Comparison of ENCODE assay signal across 8 mouse cellular contexts in genomic region chr8:111535491-111535890, GRCm38 (mm10). TPM values are rescaled to one million over a fixed set of nuclear protein-coding genes. Genes with fewer than 3 reads are reported as not detected.
A peak's percentile ranks its signal among the peaks of the same experiment; 100 is the strongest.
DNase-seq lines count a peak whose midpoint lies in the region; ATAC-seq and TF ChIP-seq lines count a peak whose summit lies in the region.

No protein-coding gene starts in this region.

- in situ Hi-C loops in CH12.LX (cut with MboI; ENCODE audit: low pct_ligation_motif_present, low pct_unique_long_range_greater_than_20kb, low sequenced_read_pairs) = no loop called here

- peaks cover 5% of the 10 kb centered on the region; the same call in 1 of the 2 replicates for H3K79me2 ChIP-seq in heart, adult 2 months (replicated peaks; ENCODE audit: control insufficient read depth, insufficient read depth, low read length)
- H3K79me2 ChIP-seq in CH12.LX (replicated peaks; ENCODE audit: control insufficient read depth, extremely low read depth, insufficient read depth, poor library complexity, severe bottlenecking) = no peaks in the 10 kb centered on the region

- TF ChIP-seq CTCF in heart, adult 2 months (IDR thresholded peaks at IDR 0.05) = no peak
- TF ChIP-seq CTCF in CH12.LX (conservative IDR thresholded peaks at IDR 0.05 in 1 of 2, IDR thresholded peaks at IDR 0.05 in 1 of 2; ENCODE audit: low read depth in 2 of 2, low read length in 2 of 2) = no peak

- no peaks in the 10 kb centered on the region for H3K9me3 ChIP-seq in CH12.LX (replicated peaks; ENCODE audit: low read length)
- H3K9me3 ChIP-seq in hindbrain, embryonic 12.5 days (replicated peaks) = no peaks in the 10 kb centered on the region
- no peaks in the 10 kb centered on the region for H3K9me3 ChIP-seq in liver, embryonic 16.5 days (replicated peaks; ENCODE audit: control insufficient read depth, low read length)

- H3K4me1 ChIP-seq in heart, adult 2 months (ENCODE audit: control insufficient read depth, insufficient read depth, low read length) = peaks cover 8% of the 10 kb centered on the region
- peaks cover 0 to 36% of the 10 kb centered on the region in 2 experiments; a peak in 2 of 4 replicates for H3K4me1 ChIP-seq in CH12.LX (ENCODE audit: control insufficient read depth in 1 of 2, insufficient read depth in 2 of 2)
- peaks cover 25% of the 10 kb centered on the region for H3K4me1 ChIP-seq in hindbrain, embryonic 12.5 days
- H3K4me1 ChIP-seq in liver, embryonic 16.5 days (ENCODE audit: control insufficient read depth, low read depth, low read length) = peaks cover 14% of the 10 kb centered on the region

- TF ChIP-seq EP300 in heart, adult 2 months (IDR thresholded peaks at IDR 0.05; ENCODE audit: insufficient read depth, low read depth, low read length) = no peak
- no peak for TF ChIP-seq EP300 in CH12.LX (IDR thresholded peaks at IDR 0.05; ENCODE audit: low read length)

- H3K4me3 ChIP-seq in heart, adult 2 months = no peak overlapping the region
- no peak overlapping the region for H3K4me3 ChIP-seq in CH12.LX (replicated peaks in 1 of 3; ENCODE audit: low read depth in 2 of 3, low read length in 2 of 3, poor library complexity in 1 of 3)
- H3K4me3 ChIP-seq in hindbrain, embryonic 12.5 days = peak overlapping the region; percentile 83
- no peak overlapping the region; the same call in 1 of the 2 replicates for H3K4me3 ChIP-seq in liver, embryonic 16.5 days (ENCODE audit: low read depth, low read length)

- no peak for DNase-seq in heart, adult 2 months
- no peak for DNase-seq in heart, postnatal 36 days
- no peak for DNase-seq in CH12.LX (ENCODE audit: extremely low read depth)
- DNase-seq in kidney, postnatal 14 days = no peak
- DNase-seq in spleen, postnatal 36 days (ENCODE audit: low spot score in 2 of 2) = no peak

- 34% methylated on average over 5 of the region's 5 CpGs for WGBS in heart, adult 2 months
- WGBS in hindbrain, embryonic 12.5 days = 55% methylated on average over 5 of the region's 5 CpGs
- WGBS in liver, embryonic 16.5 days (ENCODE audit: insufficient replicate concordance) = 52% methylated on average over 5 of the region's 5 CpGs

- no peaks in the 10 kb centered on the region for H3K27me3 ChIP-seq in heart, adult 2 months (ENCODE audit: control insufficient read depth, insufficient read depth, low read length)
- no peaks in the 10 kb centered on the region for H3K27me3 ChIP-seq in CH12.LX (replicated peaks)
- no peaks in the 10 kb centered on the region for H3K27me3 ChIP-seq in hindbrain, embryonic 12.5 days
- H3K27me3 ChIP-seq in liver, embryonic 16.5 days (ENCODE audit: control insufficient read depth, insufficient read depth, low read depth, low read length) = no peaks in the 10 kb centered on the region

- no peak overlapping the region for H3K9ac ChIP-seq in heart, adult 2 months (ENCODE audit: low read depth, low read length)
- peak overlapping the region; percentile 89; the same call in 1 of the 2 replicates for H3K9ac ChIP-seq in CH12.LX (ENCODE audit: insufficient read depth, low read depth)
- no peak overlapping the region for H3K9ac ChIP-seq in hindbrain, embryonic 12.5 days
- H3K9ac ChIP-seq in liver, embryonic 16.5 days (ENCODE audit: low read depth, low read length) = no peak overlapping the region

- intact Hi-C loops in heart, adult 2 months (cut with DNase I) = loop anchor here (1.0 to 5.0 kb wide), 2 partner anchors 43 to 127 kb away; no protein-coding TSS in a partner anchor
- intact Hi-C loops in heart, postnatal 36 days (cut with DNase I) = loop anchor here (5.0 kb wide), 1 partner anchor 193 kb away; no protein-coding TSS in a partner anchor

- no peak for TF ChIP-seq RAD21 in CH12.LX (IDR thresholded peaks at IDR 0.05; ENCODE audit: low read depth, low read length)

- H3K27ac ChIP-seq in heart, adult 2 months = peak overlapping the region; percentile 5; the same call in 1 of the 2 replicates
- no peak overlapping the region for H3K27ac ChIP-seq in CH12.LX (ENCODE audit: insufficient read depth, low read depth)
- H3K27ac ChIP-seq in hindbrain, embryonic 12.5 days = peak overlapping the region; percentile 96; the same call in 1 of the 2 replicates
- H3K27ac ChIP-seq in liver, embryonic 16.5 days (ENCODE audit: low read length) = no peak overlapping the region

- dilution Hi-C loops in CH12.LX (cut with MboI; ENCODE audit: extremely low pct_ligation_motif_present, extremely low pct_unique_long_range_greater_than_20kb, low sequenced_read_pairs) = no loop called here

- peaks cover 20% of the 10 kb centered on the region for H3K36me3 ChIP-seq in heart, adult 2 months (ENCODE audit: control insufficient read depth, insufficient read depth, low read length)
- no peaks in the 10 kb centered on the region for H3K36me3 ChIP-seq in CH12.LX (replicated peaks in 1 of 2; ENCODE audit: control insufficient read depth in 1 of 2, insufficient read depth in 1 of 2, low read length in 1 of 2)
- H3K36me3 ChIP-seq in hindbrain, embryonic 12.5 days = no peaks in the 10 kb centered on the region
- H3K36me3 ChIP-seq in liver, embryonic 16.5 days (ENCODE audit: control insufficient read depth, insufficient read depth) = no peaks in the 10 kb centered on the region

- no peak for ATAC-seq in hindbrain, embryonic 12.5 days (ENCODE audit: low FRiP score)
- ATAC-seq in liver, embryonic 16.5 days (ENCODE audit: low read depth) = no peak
- no peak for ATAC-seq in megakaryocyte-erythroid progenitor cell, adult 5-6 weeks (replicated peaks; ENCODE audit: low FRiP score, low TSS enrichment, poor library complexity, severe bottlenecking)

- no peak for TF ChIP-seq POLR2A in heart, adult 2 months (IDR thresholded peaks at IDR 0.05; ENCODE audit: insufficient read depth, low read depth, low read length)
- no peak for TF ChIP-seq POLR2A in CH12.LX (IDR thresholded peaks at IDR 0.05; ENCODE audit: low read depth, low read length)

- H3K4me2 ChIP-seq in CH12.LX (ENCODE audit: insufficient read depth, low read depth, poor library complexity, severe bottlenecking) = peak overlapping the region; percentile 76
- H3K4me2 ChIP-seq in hindbrain, embryonic 12.5 days (replicated peaks) = peak overlapping the region; percentile 84
- peak overlapping the region; percentile 99 for H3K4me2 ChIP-seq in liver, embryonic 16.5 days (ENCODE audit: low read depth, low read length)

TF ChIP-seq in CH12.LX, 34 proteins besides CTCF, POLR2A, EP300 and RAD21:
- TF ChIP-seq MXI1 (IDR thresholded peaks at IDR 0.05; ENCODE audit: low read depth, low read length) (no peak), JUND (conservative IDR thresholded peaks at IDR 0.05; ENCODE audit: low read depth, low read length) (no peak), SIN3A (IDR thresholded peaks at IDR 0.05; ENCODE audit: low read length) (no peak), HCFC1 (IDR thresholded peaks at IDR 0.05; ENCODE audit: low read depth, low read length) (no peak), MEF2A (IDR thresholded peaks at IDR 0.05; ENCODE audit: borderline replicate concordance, low read depth, low read length) (no peak), ZNF384 (IDR thresholded peaks at IDR 0.05; ENCODE audit: low read depth, low read length) (no peak), POLR2AphosphoS2 (IDR thresholded peaks at IDR 0.05; ENCODE audit: low read depth, low read length) (no peak), ETS1 (conservative IDR thresholded peaks at IDR 0.05; ENCODE audit: low read depth, low read length) (no peak), MAX (IDR thresholded peaks at IDR 0.05; ENCODE audit: low read length) (no peak), CHD2 (IDR thresholded peaks at IDR 0.05; ENCODE audit: low read length) (no peak), ZKSCAN1 (IDR thresholded peaks at IDR 0.05; ENCODE audit: borderline replicate concordance, low read depth, low read length) (no peak), KAT2A (IDR thresholded peaks at IDR 0.05; ENCODE audit: insufficient replicate concordance, low read length) (no peak), ZMIZ1 (IDR thresholded peaks at IDR 0.05; ENCODE audit: low read depth, low read length) (no peak), TCF12 (IDR thresholded peaks at IDR 0.05; ENCODE audit: low read depth, low read length) (no peak), NELFE (IDR thresholded peaks at IDR 0.05; ENCODE audit: low read depth, low read length) (no peak), BHLHE40 (IDR thresholded peaks at IDR 0.05; ENCODE audit: low read depth, low read length) (no peak), UBTF (IDR thresholded peaks at IDR 0.05; ENCODE audit: low read depth, low read length) (no peak), MAZ (IDR thresholded peaks at IDR 0.05; ENCODE audit: low read depth, low read length) (no peak), MAFK (IDR thresholded peaks at IDR 0.05; ENCODE audit: insufficient replicate concordance, low read length) (no peak)

RNA-seq across cellular contexts. Expression of gene Znrf1, which starts 0.4 kb away (rescaled TPM):
- 10 to 100 TPM; 54.7 to 59.0 TPM for total RNA-seq in heart, adult 2 months (2021)
- polyA plus RNA-seq in heart, adult 2 months (2012; rRNA removed) = 66.7 and 86.2 TPM in 2 replicates
- total RNA-seq in heart, postnatal 36 days (2021) = 10 to 100 TPM; 56.4 to 59.3 TPM
- total RNA-seq in CH12.LX (2012; rRNA removed) = 9.3 and 10.7 TPM in 2 replicates
- total RNA-seq in CH12.LX (2014; rRNA removed) = 9.5 and 11.6 TPM in 2 replicates
- polyA plus RNA-seq in CH12.LX (2012; ENCODE audit: insufficient read length, low read depth) = 21.2 and 25.3 TPM in 2 replicates
- 104 TPM in 2 replicates for polyA plus RNA-seq in hindbrain, embryonic 12.5 days (2016; fragmentation: Nextera tagmentation; extraction: Ambion mirVana)
- 3.6 and 4.8 TPM in 2 replicates for polyA plus RNA-seq in liver, embryonic 16.5 days (2015; fragmentation: Nextera tagmentation; extraction: Ambion mirVana)
- total RNA-seq in megakaryocyte-erythroid progenitor cell, adult 5-6 weeks (2014; fragmentation: Nextera tagmentation) = 54.1 and 55.3 TPM in 2 replicates
- total RNA-seq in megakaryocyte-erythroid progenitor cell, adult 5-6 weeks (2017) = 21.4 and 25.9 TPM in 2 replicates

RNA-seq across cellular contexts. Expression of gene Wdr59, which starts 13.6 kb away (rescaled TPM):
- total RNA-seq in heart, adult 2 months (2021) = 1 to 10 TPM; 6.9 to 7.0 TPM
- 5.4 and 8.3 TPM in 2 replicates for polyA plus RNA-seq in heart, adult 2 months (2012; rRNA removed)
- 1 to 10 TPM; 7.4 to 8.5 TPM for total RNA-seq in heart, postnatal 36 days (2021)
- 5.6 and 6.2 TPM in 2 replicates for total RNA-seq in CH12.LX (2012; rRNA removed)
- 6.8 and 8.1 TPM in 2 replicates for total RNA-seq in CH12.LX (2014; rRNA removed)
- 15.6 TPM in 2 replicates for polyA plus RNA-seq in CH12.LX (2012; ENCODE audit: insufficient read length, low read depth)
- polyA plus RNA-seq in hindbrain, embryonic 12.5 days (2016; fragmentation: Nextera tagmentation; extraction: Ambion mirVana) = 7.2 and 7.7 TPM in 2 replicates
- polyA plus RNA-seq in liver, embryonic 16.5 days (2015; fragmentation: Nextera tagmentation; extraction: Ambion mirVana) = 1.7 and 2.0 TPM in 2 replicates
- total RNA-seq in megakaryocyte-erythroid progenitor cell, adult 5-6 weeks (2014; fragmentation: Nextera tagmentation) = 14.4 and 16.0 TPM in 2 replicates
- 11.9 and 14.1 TPM in 2 replicates for total RNA-seq in megakaryocyte-erythroid progenitor cell, adult 5-6 weeks (2017)

Comparison
In these comparisons a context has a peak if more than half of its experiments do, and no peak if none do; other contexts are left out.
1. H3K27ac ChIP-seq: peak in heart, adult 2 months (single experiment) and hindbrain, embryonic 12.5 days (single experiment); none in CH12.LX (single experiment) and liver, embryonic 16.5 days (single experiment).
2. Peak in every context shown above with its lines, with median percentiles within 50 percentile points of each other: H3K4me2 ChIP-seq.